Mouse (Mus musculus) heart, postnatal 10 days (tissue): ENCODE data around the gene Naa25. TPM values are rescaled to one million over a fixed set of nuclear protein-coding genes. Genes with fewer than 3 reads are reported as not detected.

ENCODE experiments used
- total RNA-seq, 2 experiments: library from RNA; stranded (reverse); gene quantifications; 2 replicates each; pipeline ENCODE4 v1.2.3; 2021

The Naa25 gene
- total RNA-seq, 2 experiments from 2014 or later = 22.1 to 23.5 TPM

Other genes starting within 250 kb of the Naa25 start
- gene Ptpn11, start 206.5 kb upstream of the Naa25 start, total RNA-seq = 100 to 1,000 TPM; 102 to 158 TPM
- 100 to 1,000 TPM; 729 to 779 TPM for gene Rpl6, start 193.5 kb upstream of the Naa25 start, total RNA-seq
- gene Hectd4, start 177.7 kb upstream of the Naa25 start, total RNA-seq = 10 to 100 TPM; 24.0 to 24.4 TPM
- gene Trafd1, start 12.3 kb upstream of the Naa25 start, total RNA-seq = 10 to 100 TPM; 59.0 to 59.5 TPM
- gene Tmem116, start 54.0 kb downstream of the Naa25 start, total RNA-seq = 1 to 10 TPM; 5.9 to 7.3 TPM
- gene Erp29, start 54.6 kb downstream of the Naa25 start, total RNA-seq = 100 to 1,000 TPM; 112 TPM
- not detected for gene Adam1b, start 105.5 kb downstream of the Naa25 start, total RNA-seq
- gene Adam1a, start 147.5 kb downstream of the Naa25 start, total RNA-seq = 1 to 10 TPM; 2.4 to 2.8 TPM
- not detected for gene Gm42878, start 147.5 kb downstream of the Naa25 start, total RNA-seq
- 10 to 100 TPM; 56.6 to 58.1 TPM for gene Mapkapk5, start 148.0 kb downstream of the Naa25 start, total RNA-seq
- 100 to 1,000 TPM; 114 to 134 TPM for gene Aldh2, start 195.9 kb downstream of the Naa25 start, total RNA-seq
- 10 to 100 TPM; 24.3 to 31.0 TPM for gene Acad12, start 221.0 kb downstream of the Naa25 start, total RNA-seq